Mouse (Mus musculus): ENCODE data around the gene E130114P18Rik.

DNA sequence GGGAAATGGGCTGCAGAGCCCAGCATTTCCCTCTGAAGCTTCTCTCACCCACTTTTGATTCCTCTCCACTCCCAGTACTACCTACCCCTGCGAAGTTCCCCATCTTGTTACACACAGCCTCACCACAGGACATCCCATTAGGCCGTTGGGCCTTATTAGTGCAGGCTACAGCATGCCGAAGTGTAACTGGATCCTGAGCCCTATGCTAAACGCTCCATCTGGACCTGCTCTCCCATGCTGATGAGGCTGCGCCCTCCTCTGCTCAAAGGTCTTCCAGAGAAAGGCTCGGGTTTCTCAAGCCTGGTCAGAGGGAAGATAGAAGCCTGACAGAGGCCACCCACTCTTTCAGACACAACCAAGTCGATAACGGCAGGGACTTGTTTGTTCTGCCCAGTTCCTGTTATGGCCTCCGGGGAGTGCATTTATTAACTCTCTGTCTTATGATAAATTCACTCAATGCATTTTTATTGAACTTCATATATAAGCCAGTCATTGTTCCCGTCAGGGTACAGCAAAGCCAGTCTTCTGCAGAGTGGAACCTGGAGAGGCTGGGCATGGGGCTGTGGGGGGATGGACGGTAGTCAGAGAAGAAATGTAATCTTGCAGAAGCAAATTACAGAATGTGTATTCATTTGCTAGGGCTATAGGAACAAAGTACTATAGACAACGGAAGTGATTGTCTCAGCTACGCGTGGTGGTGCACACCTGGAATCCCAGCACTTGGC lies 148.8 kb downstream of the E130114P18Rik start:
- TF ChIP-seq CEBPB (IDR thresholded peaks at IDR 0.05; ENCODE audit: low read depth), result no peak
- TF ChIP-seq CTCF (IDR thresholded peaks at IDR 0.05; ENCODE audit: control insufficient read depth, insufficient read depth, insufficient read length), result no peak
- TF ChIP-seq FOSL1 (IDR thresholded peaks at IDR 0.05; ENCODE audit: insufficient read depth, low read length, poor library complexity, severe bottlenecking), result no peak
- no peak for TF ChIP-seq USF1 (IDR thresholded peaks at IDR 0.05; ENCODE audit: low read depth)
- TF ChIP-seq MAX (IDR thresholded peaks at IDR 0.05), result no peak
- no peak for TF ChIP-seq MYOG (IDR thresholded peaks at IDR 0.05; ENCODE audit: control insufficient read depth, extremely low read depth, insufficient read length)

Measured in C2C12 (cell line).